Mouse (Mus musculus) heart, postnatal 0 days (tissue): Measurements from ENCODE around the gene Cldn7. TPM values are rescaled to one million over a fixed set of nuclear protein-coding genes. Genes with fewer than 3 reads are reported as not detected.

Experiments used
- ATAC-seq: fragments of 200-750 bp; cut with Nextera tagmentation; 2 replicates; pipeline ENCODE4 v1.8.0; 2017; ENCODE audit warnings: low read depth, moderate number of reproducible peaks, moderate library complexity; ENCODE audit not compliant: insufficient read depth
- DNase-seq: peaks from one replicate; pipeline ENCODE4 v3.0.0-alpha.2; 2016; ENCODE audit warnings: low spot score
- H3K27ac ChIP-seq: fragments of 300-500 bp; sonication (generic); 2 replicates; pipeline ENCODE4 v1.5.1; 2014; ENCODE audit warnings: low read depth, mild to moderate bottlenecking
- H3K27me3 ChIP-seq: fragments of 300-500 bp; sonication (generic); 2 replicates; pipeline ENCODE4 v1.6.1; 2014; ENCODE audit warnings: low read length, mixed read lengths; ENCODE audit not compliant: control insufficient read depth, insufficient read depth
- H3K36me3 ChIP-seq: fragments of 300-500 bp; sonication (generic); replicated peaks from 2 replicates; pipeline ENCODE4 v1.6.1; 2014; ENCODE audit warnings: low read length, mixed read lengths; ENCODE audit not compliant: control insufficient read depth, insufficient read depth
- H3K4me1 ChIP-seq: fragments of 300-500 bp; sonication (generic); 2 replicates; pipeline ENCODE4 v1.6.1; 2014; ENCODE audit warnings: antibody characterized with exemption; ENCODE audit not compliant: control insufficient read depth, insufficient read depth
- H3K4me2 ChIP-seq: fragments of 300-500 bp; sonication (generic); 2 replicates; pipeline ENCODE4 v1.6.1; 2014; ENCODE audit warnings: low read depth, mild to moderate bottlenecking, low read length, moderate library complexity
- H3K4me3 ChIP-seq: fragments of 300-500 bp; sonication (generic); 2 replicates; pipeline ENCODE4 v1.5.1; 2014; ENCODE audit warnings: low read depth, low read length
- H3K9ac ChIP-seq: fragments of 300-500 bp; sonication (generic); replicated peaks from 2 replicates; pipeline ENCODE4 v1.6.1; 2014; ENCODE audit warnings: low read depth, low read length, mixed read lengths
- H3K9me3 ChIP-seq: fragments of 300-500 bp; sonication (generic); replicated peaks from 2 replicates; pipeline ENCODE4 v1.6.1; 2016; ENCODE audit warnings: low read length; ENCODE audit not compliant: control insufficient read depth
- CTCF ChIP-seq: IDR thresholded peaks from 2 replicates; pipeline ENCODE4 v1.5.1; 2016; ENCODE audit warnings: antibody characterized with exemption, control low read depth, low read depth
- EP300 ChIP-seq: IDR thresholded peaks from 2 replicates; pipeline ENCODE4 v1.6.1; 2016; ENCODE audit warnings: antibody characterized with exemption, low read depth
- WGBS: fragments of 180-500 bp; shearing (Covaris S2); extraction: QIAGEN DNeasy Blood & Tissue Kit; methylation state at CpG from one replicate; pipeline ENCODE4 v1.1.7; 2014; 5-methylcytosine and 5-hydroxymethylcytosine counted together
- polyA plus RNA-seq: library from polyadenylated mRNA; unstranded; fragments of >200 nt; fragmentation: Nextera tagmentation; extraction: Ambion mirVana; gene quantifications from 2 replicates; pipeline ENCODE4 v1.2.1, GENCODE M21; 2015
- total RNA-seq: library from RNA; depleted of rRNA; stranded (reverse); fragments of >200 nt; gene quantifications from 2 replicates; pipeline ENCODE4 v1.2.3, GENCODE M21; 2014; ENCODE audit warnings: low replicate concordance

The Cldn7 gene
- total and polyA plus RNA-seq, 2 experiments from 2014 or later = 0.64 TPM; not detected in 1

GRCm38 (mm10) chr11:69970775-69971174 lies 6.2 kb downstream of the Cldn7 start:
- Histone ChIP-seq H3K4me1 (0 out of 2 replicates have a peak, but pooled peaks cover 10% of the 10 kb centered on the region), H3K4me3 (no peak overlapping the region), H3K27ac (no peak overlapping the region), H3K9me3 (no peaks in the 10 kb centered on the region), H3K4me2 (no peak overlapping the region), H3K9ac (no peak overlapping the region), H3K36me3 (peaks cover 68% of the 10 kb centered on the region), H3K27me3 (peaks cover 14% of the 10 kb centered on the region)
- no peak for TF ChIP-seq CTCF
- no peak for TF ChIP-seq EP300
- WGBS = 80% methylated on average over 3 of the region's 3 CpGs
- ATAC-seq (no peak), DNase-seq (no peak)

- H3K27me3 ChIP-seq = no peaks in the 10 kb centered on the region
- H3K27ac ChIP-seq = no peak overlapping the region
- H3K9me3 ChIP-seq = no peaks in the 10 kb centered on the region
- DNase-seq (no peak), ATAC-seq (no peak)
- TF ChIP-seq CTCF = no peak
- no peak for TF ChIP-seq EP300
- WGBS = 95% methylated on average over 2 of the region's 2 CpGs
- no peak overlapping the region for H3K9ac ChIP-seq
- no peak overlapping the region for H3K4me3 ChIP-seq
- H3K4me1 ChIP-seq = peaks cover 6% of the 10 kb centered on the region
- no peak overlapping the region for H3K4me2 ChIP-seq
- peaks cover 68% of the 10 kb centered on the region for H3K36me3 ChIP-seq
Measured at GRCm38 (mm10) chr11:69974907-69975306, 10.3 kb downstream of the Cldn7 start.

GRCm38 (mm10) chr11:69976271-69976670 lies 11.7 kb downstream of the Cldn7 start:
- no peak for ATAC-seq
- peaks cover 58% of the 10 kb centered on the region for H3K36me3 ChIP-seq

GRCm38 (mm10) chr11:69979827-69980195 lies 15.2 kb downstream of the Cldn7 start:
- WGBS = 2% methylated on average over 16 of the region's 16 CpGs
- DNase-seq (no peak), ATAC-seq (no peak)
- Histone ChIP-seq H3K4me2 (peak overlapping the region; percentile 98), H3K9me3 (no peaks in the 10 kb centered on the region), H3K4me3 (peak overlapping the region; percentile 99), H3K4me1 (peaks cover 25% of the 10 kb centered on the region), H3K36me3 (peaks cover 36% of the 10 kb centered on the region), H3K27ac (peak overlapping the region; percentile 100), H3K27me3 (no peaks in the 10 kb centered on the region), H3K9ac (peak overlapping the region; percentile 100)
- no peak for TF ChIP-seq CTCF
- no peak; the same call in 1 of the 2 replicates for TF ChIP-seq EP300

More at GRCm38 (mm10) chr11:69976271-69976670, 11.7 kb downstream of the Cldn7 start:
- Histone ChIP-seq H3K9ac (no peak overlapping the region), H3K27ac (no peak overlapping the region), H3K4me2 (no peak overlapping the region), H3K4me1 (peaks cover 6% of the 10 kb centered on the region), H3K27me3 (no peaks in the 10 kb centered on the region), H3K9me3 (no peaks in the 10 kb centered on the region), H3K4me3 (no peak overlapping the region)
- no peak for DNase-seq
- TF ChIP-seq CTCF (no peak), EP300 (no peak)
- 42% methylated on average over 4 of the region's 4 CpGs for WGBS

- no peak for TF ChIP-seq CTCF
- peak; percentile 66 for TF ChIP-seq EP300
- H3K4me2 ChIP-seq = peak overlapping the region; percentile 98
- peak overlapping the region; percentile 99 for H3K4me3 ChIP-seq
- peak overlapping the region; percentile 100 for H3K27ac ChIP-seq
- H3K9me3 ChIP-seq = no peaks in the 10 kb centered on the region
- peak; percentile 100 for DNase-seq
- H3K9ac ChIP-seq = peak overlapping the region; percentile 100
- peaks cover 36% of the 10 kb centered on the region for H3K36me3 ChIP-seq
- WGBS = under 1% methylated on average over 44 of the region's 60 CpGs
- peaks cover 25% of the 10 kb centered on the region for H3K4me1 ChIP-seq
- ATAC-seq = peak; percentile 95
- H3K27me3 ChIP-seq = no peaks in the 10 kb centered on the region
Measured at GRCm38 (mm10) chr11:69980196-69981140, 15.9 kb downstream of the Cldn7 start.
